ENCODE assay signal across 8 mouse cellular contexts in the genomic region with DNA sequence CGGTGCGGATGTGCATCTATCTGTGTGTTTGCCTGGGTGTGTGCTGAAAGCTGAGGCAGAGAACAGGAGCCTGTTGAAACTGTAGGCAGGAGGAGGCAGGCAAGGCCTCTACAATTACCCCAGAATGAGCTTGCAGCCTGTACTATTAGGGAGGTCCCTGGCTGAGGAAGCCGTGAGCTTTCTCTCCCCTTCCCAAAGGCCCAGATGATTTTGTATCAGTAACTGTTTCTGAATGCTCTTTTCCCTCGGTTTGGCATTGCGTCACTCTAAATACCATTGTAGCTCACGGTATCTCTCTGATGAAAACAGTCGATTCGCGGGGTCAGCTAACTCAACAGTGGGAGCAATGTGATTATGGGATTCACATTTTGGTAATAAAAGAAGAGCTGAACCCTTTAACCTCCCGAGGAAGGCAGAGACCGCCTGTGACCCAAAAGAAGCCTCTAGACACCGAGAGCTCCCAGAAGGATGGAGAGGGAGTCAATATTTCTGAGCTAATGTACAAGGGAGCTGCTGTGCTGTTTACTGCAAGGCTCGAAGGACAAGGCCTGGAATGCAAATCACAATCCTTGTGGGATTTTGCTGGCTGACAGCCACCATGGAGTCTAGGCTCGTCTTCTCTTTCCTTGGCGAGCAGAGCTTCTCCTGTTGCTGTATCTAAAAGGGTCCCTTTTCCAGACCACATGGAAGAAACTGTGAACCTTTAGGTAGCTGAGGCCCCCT.
DNase-seq lines count a peak whose midpoint lies in the region; ATAC-seq and TF ChIP-seq lines count a peak whose summit lies in the region.

No protein-coding gene starts in this region.

- no peak overlapping the region for H3K27ac ChIP-seq in midbrain, postnatal 0 days (ENCODE audit: low read depth, low read length)
- H3K27ac ChIP-seq in midbrain, embryonic 15.5 days, result no peak overlapping the region; the same call in 1 of the 2 replicates
- peak overlapping the region; percentile 39; the same call in 1 of the 2 replicates for H3K27ac ChIP-seq in neural tube, embryonic 15.5 days (replicated peaks)

- no peaks in the 10 kb centered on the region for H3K27me3 ChIP-seq in midbrain, postnatal 0 days (ENCODE audit: insufficient read depth, low read length)
- H3K27me3 ChIP-seq in midbrain, embryonic 15.5 days (replicated peaks), result no peaks in the 10 kb centered on the region
- no peaks in the 10 kb centered on the region for H3K27me3 ChIP-seq in neural tube, embryonic 15.5 days (replicated peaks)

- 56% methylated on average over 15 of the region's 15 CpGs for WGBS in midbrain, postnatal 0 days
- 54% methylated on average over 15 of the region's 15 CpGs for WGBS in midbrain, embryonic 15.5 days
- 58% methylated on average over 15 of the region's 15 CpGs for WGBS in neural tube, embryonic 15.5 days

- H3K4me1 ChIP-seq in midbrain, postnatal 0 days (ENCODE audit: insufficient read depth, low read length), result no peaks in the 10 kb centered on the region
- H3K4me1 ChIP-seq in midbrain, embryonic 15.5 days, result peaks cover 12% of the 10 kb centered on the region
- peaks cover 10% of the 10 kb centered on the region for H3K4me1 ChIP-seq in neural tube, embryonic 15.5 days

- TF ChIP-seq CTCF in midbrain, postnatal 0 days (IDR thresholded peaks at IDR 0.05), result no peak

- no peak overlapping the region for H3K9ac ChIP-seq in midbrain, postnatal 0 days (replicated peaks; ENCODE audit: low read length, poor library complexity, severe bottlenecking)
- H3K9ac ChIP-seq in midbrain, embryonic 15.5 days, result no peak overlapping the region
- H3K9ac ChIP-seq in neural tube, embryonic 15.5 days (replicated peaks), result no peak overlapping the region

- H3K4me2 ChIP-seq in midbrain, postnatal 0 days (ENCODE audit: low read depth, low read length, poor library complexity, severe bottlenecking), result no peak overlapping the region
- no peak overlapping the region for H3K4me2 ChIP-seq in midbrain, embryonic 15.5 days
- no peak overlapping the region for H3K4me2 ChIP-seq in neural tube, embryonic 15.5 days

- no peaks in the 10 kb centered on the region for H3K36me3 ChIP-seq in midbrain, postnatal 0 days (ENCODE audit: insufficient read depth, low read length)
- no peaks in the 10 kb centered on the region for H3K36me3 ChIP-seq in midbrain, embryonic 15.5 days (replicated peaks)
- no peaks in the 10 kb centered on the region for H3K36me3 ChIP-seq in neural tube, embryonic 15.5 days

- H3K4me3 ChIP-seq in midbrain, postnatal 0 days (ENCODE audit: low read depth, low read length), result no peak overlapping the region
- no peak overlapping the region for H3K4me3 ChIP-seq in midbrain, embryonic 15.5 days
- no peak overlapping the region for H3K4me3 ChIP-seq in neural tube, embryonic 15.5 days (replicated peaks)

- H3K9me3 ChIP-seq in midbrain, postnatal 0 days (ENCODE audit: low read length), result no peaks in the 10 kb centered on the region
- no peaks in the 10 kb centered on the region for H3K9me3 ChIP-seq in midbrain, embryonic 15.5 days
- no peaks in the 10 kb centered on the region for H3K9me3 ChIP-seq in neural tube, embryonic 15.5 days (replicated peaks)

- no peak for ATAC-seq in midbrain, postnatal 0 days (ENCODE audit: low FRiP score)
- no peak for ATAC-seq in midbrain, embryonic 15.5 days (replicated peaks)
- no peak for ATAC-seq in neural tube, embryonic 15.5 days (ENCODE audit: low FRiP score)
- ATAC-seq in megakaryocyte-erythroid progenitor cell, adult 5-6 weeks (replicated peaks; ENCODE audit: low FRiP score, low TSS enrichment, poor library complexity, severe bottlenecking), result no peak

- DNase-seq in cerebellum, adult 9-10 months, result peak; percentile 26
- no peak for DNase-seq in cerebellum, adult 9-11 months
- peak; percentile 65 for DNase-seq in midbrain, postnatal 0 days (ENCODE audit: low spot score)
- peak; percentile 52 to 67 for DNase-seq in heart, postnatal 14 days
- no peak for DNase-seq in thymus, postnatal 36 days

- intact Hi-C loops in heart, postnatal 14 days (cut with DNase I), result no loop called here

Comparison
In these comparisons a context has a peak if more than half of its experiments do, and no peak if none do; other contexts are left out.
1. DNase-seq: peak in cerebellum, adult 9-10 months (single experiment), midbrain, postnatal 0 days (single experiment) and heart, postnatal 14 days (2 of 2); none in cerebellum, adult 9-11 months (single experiment) and thymus, postnatal 36 days (0 of 2).